Mouse (Mus musculus): Measurements from ENCODE around the gene Nr4a2. TPM values are rescaled to one million over a fixed set of nuclear protein-coding genes. Genes with fewer than 3 reads are reported as not detected.

Gene Nr4a2
- total RNA-seq, 2 experiments from 2014 or later: 0.94 to 3.4 TPM

- TF ChIP-seq CTCF (IDR thresholded peaks at IDR 0.05): no peak
- intact Hi-C loops (cut with DNase I): no loop called here
- no peak overlapping the region for H3K4me3 ChIP-seq
These were observed 13.9 kb downstream of the Nr4a2 start for GRCm38 (mm10) chr2:57109926-57110325.

GRCm38 (mm10) chr2:57109301-57109700 lies 14.5 kb downstream of the Nr4a2 start:
- Histone ChIP-seq H3K27ac (no peak overlapping the region), H3K4me3 (no peak overlapping the region)
- DNase-seq: no peak
- intact Hi-C loops (cut with DNase I): no loop called here
- TF ChIP-seq CTCF (IDR thresholded peaks at IDR 0.05): no peak

More at GRCm38 (mm10) chr2:57109926-57110325, 13.9 kb downstream of the Nr4a2 start:
- H3K27ac ChIP-seq: no peak overlapping the region
- no peak for DNase-seq

DNA sequence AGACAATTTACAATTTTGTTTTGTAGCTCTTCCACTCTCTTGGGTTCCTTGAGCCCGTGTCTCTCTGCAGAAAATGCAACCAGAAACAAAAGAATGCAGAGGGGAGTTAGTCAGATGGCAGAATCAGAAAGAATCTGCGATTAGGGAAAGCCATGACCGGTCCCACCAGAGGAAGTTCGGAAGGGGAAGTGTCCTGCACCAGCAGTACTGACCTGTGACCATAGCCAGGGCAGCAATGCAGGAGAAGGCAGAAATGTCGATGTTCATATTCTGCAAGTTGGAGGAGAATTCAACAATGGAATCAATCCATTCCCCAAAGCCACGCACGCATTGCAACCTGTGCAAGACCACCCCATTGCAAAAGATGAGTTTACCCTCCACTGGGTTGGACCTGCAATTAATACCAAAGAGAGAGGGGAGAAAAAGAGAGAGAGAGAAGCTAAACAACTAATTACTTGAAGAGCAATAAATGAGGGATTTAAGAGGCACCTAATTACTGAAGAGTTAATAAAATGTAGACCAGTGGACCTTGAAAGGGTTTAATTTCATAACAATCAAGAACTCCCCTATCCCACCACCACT lies 15.4 kb downstream of the Nr4a2 start:
- DNase-seq: no peak
- Histone ChIP-seq H3K4me3 (no peak overlapping the region), H3K27ac (no peak overlapping the region)
- intact Hi-C loops (cut with DNase I): no loop called here
- no peak for TF ChIP-seq CTCF (IDR thresholded peaks at IDR 0.05)

GRCm38 (mm10) chr2:57105401-57105800 lies 18.4 kb downstream of the Nr4a2 start:
- no peak overlapping the region for H3K27ac ChIP-seq
- no peak for DNase-seq
- no peak overlapping the region for H3K4me3 ChIP-seq
- TF ChIP-seq CTCF (IDR thresholded peaks at IDR 0.05): no peak
- intact Hi-C loops (cut with DNase I): no loop called here

GRCm38 (mm10) chr2:57104731-57105130 lies 19.1 kb downstream of the Nr4a2 start:
- H3K27ac ChIP-seq: no peak overlapping the region
- no peak for DNase-seq
- intact Hi-C loops (cut with DNase I): no loop called here
- H3K4me3 ChIP-seq: no peak overlapping the region
- TF ChIP-seq CTCF (IDR thresholded peaks at IDR 0.05): no peak

GRCm38 (mm10) chr2:57103845-57104660 lies 19.8 kb downstream of the Nr4a2 start:
- TF ChIP-seq CTCF (IDR thresholded peaks at IDR 0.05): no peak
- H3K27ac ChIP-seq: no peak overlapping the region
- no peak for DNase-seq
- peak overlapping the region; percentile 34 for H3K4me3 ChIP-seq
- intact Hi-C loops (cut with DNase I): no loop called here

DNA sequence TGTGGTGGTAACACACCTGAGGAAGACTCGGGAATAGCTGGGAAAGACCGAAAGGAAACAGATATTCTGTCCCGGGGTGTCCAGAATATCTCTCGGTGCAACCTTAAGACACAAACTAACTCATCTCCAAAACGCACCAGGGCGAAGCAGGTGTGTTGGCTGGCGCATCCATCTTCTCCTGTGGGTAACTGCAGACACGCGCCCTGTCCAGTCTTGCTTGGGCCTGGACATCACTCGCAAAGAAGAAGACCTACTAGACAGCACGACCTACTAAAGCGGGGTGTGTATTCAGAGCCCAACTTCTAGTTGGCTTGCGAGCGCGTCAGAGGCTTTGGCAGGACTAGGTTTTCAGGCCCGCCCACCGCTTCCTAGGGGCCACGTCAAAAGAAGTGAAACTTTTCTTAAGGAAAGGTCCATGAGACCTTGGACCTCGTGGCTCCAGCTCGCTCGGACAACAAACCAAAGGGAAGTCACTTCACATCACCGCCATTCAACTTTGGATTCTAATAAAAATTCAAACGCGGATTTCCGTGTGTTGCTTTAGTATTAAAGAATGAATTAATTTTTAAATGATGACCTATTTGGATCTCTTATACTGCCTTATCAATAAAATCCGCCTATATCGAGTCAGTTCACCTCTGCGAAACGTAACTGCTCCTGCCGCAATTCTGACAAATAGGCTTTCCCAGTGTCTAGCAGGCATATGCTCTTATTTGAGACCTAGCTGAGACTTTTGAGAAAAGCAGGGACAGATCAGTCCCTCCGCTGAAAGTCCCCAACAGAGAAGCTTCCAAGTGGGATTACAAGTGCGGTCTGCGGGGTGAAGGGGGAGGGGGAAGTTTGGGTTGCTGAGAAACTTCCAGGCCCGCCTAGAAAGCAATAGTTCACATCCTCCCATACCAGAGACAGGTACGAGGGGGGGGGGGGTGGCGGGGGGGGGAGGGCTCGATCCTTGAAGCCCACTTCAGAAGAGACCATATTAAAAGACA lies 20.7 kb downstream of the Nr4a2 start:
- intact Hi-C loops (cut with DNase I): no loop called here
- peak overlapping the region; percentile 66 for H3K4me3 ChIP-seq
- TF ChIP-seq CTCF (IDR thresholded peaks at IDR 0.05): no peak
- H3K27ac ChIP-seq: no peak overlapping the region
- no peak for DNase-seq

DNA sequence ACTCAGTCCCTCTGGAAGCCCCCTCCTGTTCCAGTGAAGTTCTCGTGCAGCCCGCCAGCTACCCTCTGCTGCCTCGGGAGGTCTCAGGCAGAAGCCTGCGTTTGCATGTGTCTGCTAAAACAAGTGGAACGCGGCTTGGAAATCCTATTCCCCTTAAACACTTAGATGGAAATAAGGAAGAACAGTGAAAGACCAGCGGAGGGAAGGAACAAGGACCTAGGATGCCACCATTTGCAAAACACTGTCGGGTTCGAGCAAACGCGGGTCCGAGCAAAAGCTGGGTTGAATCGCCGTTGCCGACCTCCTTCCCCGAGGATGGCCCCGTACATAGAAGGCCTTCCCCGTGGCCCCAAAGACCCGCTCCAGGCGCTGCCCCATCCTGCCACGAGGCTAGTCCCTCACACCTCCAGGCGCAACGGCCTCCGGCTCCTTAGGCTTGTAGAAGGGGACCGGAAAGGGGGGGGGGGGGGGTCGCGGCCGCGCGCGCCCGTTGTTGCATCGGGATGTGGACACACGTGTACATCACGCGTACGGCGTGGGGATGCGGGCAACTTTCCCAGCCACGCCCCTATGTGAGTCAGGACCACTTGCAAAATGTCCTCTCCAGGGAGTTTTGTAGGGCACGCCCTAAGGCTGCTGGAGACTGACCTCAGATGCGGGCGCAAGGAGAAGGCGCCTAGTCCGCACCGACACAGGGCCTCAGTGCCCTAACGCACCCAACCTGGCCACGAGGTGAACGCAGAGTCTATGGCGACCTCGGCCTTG lies 21.5 kb downstream of the Nr4a2 start:
- intact Hi-C loops (cut with DNase I): no loop called here

DNA sequence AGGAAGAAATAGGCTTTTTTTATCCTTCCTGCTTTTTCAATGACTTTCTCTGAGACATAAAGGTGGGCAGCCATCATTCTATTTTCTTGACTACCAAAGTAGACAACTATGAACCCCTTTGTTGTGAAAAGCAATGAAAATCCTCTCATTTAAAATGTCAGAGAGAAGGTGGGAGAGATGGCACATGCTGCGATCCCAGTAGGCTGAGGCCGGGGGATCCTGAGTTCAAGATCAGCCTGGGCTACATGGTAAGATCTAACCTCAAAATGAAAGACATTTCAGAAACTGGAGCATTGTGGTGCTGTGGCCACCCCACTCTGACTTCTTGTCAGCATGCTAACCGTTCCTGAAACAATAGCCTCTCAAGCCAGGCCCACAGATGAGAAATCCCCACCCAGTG lies 23.6 kb downstream of the Nr4a2 start:
- no peak for DNase-seq
- no peak overlapping the region for H3K4me3 ChIP-seq
- intact Hi-C loops (cut with DNase I): no loop called here
- no peak overlapping the region for H3K27ac ChIP-seq
- no peak for TF ChIP-seq CTCF (IDR thresholded peaks at IDR 0.05)

More for the DNA sequence above, 21.5 kb downstream of the Nr4a2 start:
- peak overlapping the region; percentile 66 for H3K4me3 ChIP-seq
- no peak overlapping the region for H3K27ac ChIP-seq
- no peak for TF ChIP-seq CTCF (IDR thresholded peaks at IDR 0.05)
- DNase-seq: peak; percentile 59

- Histone ChIP-seq H3K4me3 (no peak overlapping the region), H3K27ac (no peak overlapping the region)
- intact Hi-C loops (cut with DNase I): no loop called here
- no peak for DNase-seq
- no peak for TF ChIP-seq CTCF (IDR thresholded peaks at IDR 0.05)
These were observed 51.4 kb downstream of the Nr4a2 start for GRCm38 (mm10) chr2:57072452-57072851.

DNA sequence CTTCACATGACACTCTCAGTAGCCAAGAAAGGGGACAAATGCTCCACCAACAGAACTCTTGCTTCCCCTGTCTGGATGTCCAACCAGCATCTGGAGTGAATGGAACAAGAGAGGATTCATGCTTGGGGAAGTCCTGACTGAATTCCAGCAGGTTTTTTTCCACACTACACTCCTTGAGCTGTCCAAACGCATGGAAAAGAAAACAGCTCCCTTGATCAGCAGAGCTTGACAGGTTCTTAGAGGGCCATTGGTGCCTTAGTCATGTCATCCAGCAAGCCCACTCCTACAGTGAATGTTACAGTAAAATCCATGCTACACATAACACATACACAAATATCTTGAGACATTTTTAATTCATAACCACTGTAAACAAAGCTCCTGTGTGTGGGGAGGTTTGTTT lies 60.3 kb downstream of the Nr4a2 start:
- H3K27ac ChIP-seq: no peak overlapping the region
- no peak for TF ChIP-seq CTCF (IDR thresholded peaks at IDR 0.05)
- intact Hi-C loops (cut with DNase I): no loop called here
- H3K4me3 ChIP-seq: no peak overlapping the region
- DNase-seq: no peak

Other genes with a start within 250 kb of the Nr4a2 start
- 100 to 1,000 TPM; 155 to 233 TPM for gene Gpd2, start 113.6 kb upstream of the Nr4a2 start, total RNA-seq (2021)